In genomic region chr7:28151584-28152221, GRCm38 (mm10) we compare ENCODE assay signal across 10 mouse cellular contexts. TPM values are rescaled to one million over a fixed set of nuclear protein-coding genes. Genes with fewer than 3 reads are reported as not detected.
DNase-seq lines count a peak whose midpoint lies in the region; ATAC-seq and TF ChIP-seq lines count a peak whose summit lies in the region.
"Had no signal": no experiment of that assay in that cellular context is flagged by ENCODE, and none has a peak within 500 bp of the region (broad histone marks: within the 10 kb centered on the region; RNA-seq: fewer than 3 reads in every experiment).

No protein-coding gene starts in this region.

- H3K4me2 ChIP-seq in midbrain, embryonic 11.5 days, result no peak overlapping the region
- H3K4me2 ChIP-seq in midbrain, embryonic 16.5 days (ENCODE audit: low read length), result no peak overlapping the region
- H3K4me2 ChIP-seq in embryonic facial prominence, embryonic 11.5 days (ENCODE audit: low read depth, low read length), result peak overlapping the region; percentile 4; the same call in 1 of the 2 replicates
- H3K4me2 ChIP-seq: neural tube, embryonic 12.5 days had no signal

- no peaks in the 10 kb centered on the region for H3K36me3 ChIP-seq in midbrain, embryonic 11.5 days (ENCODE audit: control insufficient read depth, insufficient read depth, low read length)
- H3K36me3 ChIP-seq in midbrain, embryonic 16.5 days (ENCODE audit: control insufficient read depth, insufficient read depth, low read length), result no peaks in the 10 kb centered on the region
- H3K36me3 ChIP-seq in embryonic facial prominence, embryonic 11.5 days (replicated peaks; ENCODE audit: control insufficient read depth, insufficient read depth, low read depth, low read length), result no peaks in the 10 kb centered on the region
- no peaks in the 10 kb centered on the region for H3K36me3 ChIP-seq in thymus, adult 2 months (ENCODE audit: control insufficient read depth, insufficient read depth, low read length)
- H3K36me3 ChIP-seq: G1E; neural tube, embryonic 12.5 days had no signal

- no peaks in the 10 kb centered on the region for H3K4me1 ChIP-seq in cerebellum, adult 2 months (ENCODE audit: control insufficient read depth, insufficient read depth, low read length)
- H3K4me1 ChIP-seq in midbrain, embryonic 11.5 days (ENCODE audit: control insufficient read depth, insufficient read depth, low read length), result no peaks in the 10 kb centered on the region
- H3K4me1 ChIP-seq in midbrain, embryonic 16.5 days (ENCODE audit: control insufficient read depth, insufficient read depth, low read length), result no peaks in the 10 kb centered on the region
- no peaks in the 10 kb centered on the region for H3K4me1 ChIP-seq in embryonic facial prominence, embryonic 11.5 days (ENCODE audit: control insufficient read depth, insufficient read depth, low read length)
- no peaks in the 10 kb centered on the region for H3K4me1 ChIP-seq in thymus, adult 2 months (replicated peaks; ENCODE audit: control insufficient read depth, insufficient read depth, low read length)
- H3K4me1 ChIP-seq: neural tube, embryonic 12.5 days had no signal

- no peak for ATAC-seq in midbrain, embryonic 11.5 days (ENCODE audit: low FRiP score)
- no peak for ATAC-seq in midbrain, embryonic 16.5 days
- ATAC-seq in embryonic facial prominence, embryonic 11.5 days (replicated peaks; ENCODE audit: insufficient number of reproducible peaks, low FRiP score, low TSS enrichment, low read depth), result no peak
- ATAC-seq in megakaryocyte, adult 5-6 weeks (ENCODE audit: poor library complexity, severe bottlenecking), result peak; percentile 60

- H3K27me3 ChIP-seq in cerebellum, adult 2 months (ENCODE audit: control insufficient read depth, insufficient read depth, low read length), result no peaks in the 10 kb centered on the region; the same call in 1 of the 2 replicates
- H3K27me3 ChIP-seq in midbrain, embryonic 11.5 days (ENCODE audit: control insufficient read depth, insufficient read depth, low read length), result no peaks in the 10 kb centered on the region
- H3K27me3 ChIP-seq in midbrain, embryonic 16.5 days (ENCODE audit: control insufficient read depth, insufficient read depth, low read depth, low read length), result no peaks in the 10 kb centered on the region; the same call in 1 of the 2 replicates
- no peaks in the 10 kb centered on the region for H3K27me3 ChIP-seq in embryonic facial prominence, embryonic 11.5 days (ENCODE audit: control insufficient read depth, insufficient read depth, low read length)
- no peaks in the 10 kb centered on the region for H3K27me3 ChIP-seq in thymus, adult 2 months (ENCODE audit: control insufficient read depth, insufficient read depth, low read length)
- H3K27me3 ChIP-seq: neural tube, embryonic 12.5 days had no signal

- 0 out of 2 replicates have a peak, but pooled peaks have one; percentile 20 for TF ChIP-seq CTCF in cerebellum, adult 2 months (IDR thresholded peaks at IDR 0.05; ENCODE audit: borderline replicate concordance, insufficient read depth, low read depth, low read length)
- TF ChIP-seq CTCF in layer of hippocampus, adult 2 months (conservative IDR thresholded peaks at IDR 0.05), result peak; percentile 82
- TF ChIP-seq CTCF in thymus, adult 2 months (IDR thresholded peaks at IDR 0.05; ENCODE audit: borderline replicate concordance, control insufficient read depth, extremely low read depth, insufficient read depth, low read length, poor library complexity), result 0 out of 2 replicates have a peak, but pooled peaks have one; percentile 58

- H3K9me3 ChIP-seq in midbrain, embryonic 11.5 days (ENCODE audit: control insufficient read depth, low read length), result no peaks in the 10 kb centered on the region
- H3K9me3 ChIP-seq in midbrain, embryonic 16.5 days (replicated peaks; ENCODE audit: control insufficient read depth, low read length, poor library complexity, severe bottlenecking), result no peaks in the 10 kb centered on the region
- no peaks in the 10 kb centered on the region for H3K9me3 ChIP-seq in embryonic facial prominence, embryonic 11.5 days (replicated peaks; ENCODE audit: control insufficient read depth, low read length)
- H3K9me3 ChIP-seq: G1E; neural tube, embryonic 12.5 days had no signal

- no peak overlapping the region for H3K27ac ChIP-seq in cerebellum, adult 2 months (ENCODE audit: insufficient read depth, low read length)
- no peak overlapping the region for H3K27ac ChIP-seq in midbrain, embryonic 11.5 days (ENCODE audit: low read depth, low read length)
- H3K27ac ChIP-seq in midbrain, embryonic 16.5 days (ENCODE audit: low read length), result no peak overlapping the region
- H3K27ac ChIP-seq in embryonic facial prominence, embryonic 11.5 days (replicated peaks; ENCODE audit: low read depth, low read length), result no peak overlapping the region
- H3K27ac ChIP-seq in layer of hippocampus, adult 2 months, result no peak overlapping the region
- no peak overlapping the region for H3K27ac ChIP-seq in thymus, adult 2 months (ENCODE audit: control insufficient read depth, insufficient read depth, low read length)
- H3K27ac ChIP-seq: neural tube, embryonic 12.5 days had no signal

- H3K9ac ChIP-seq in midbrain, embryonic 11.5 days (ENCODE audit: low read length), result no peak overlapping the region
- no peak overlapping the region; the same call in 1 of the 2 replicates for H3K9ac ChIP-seq in midbrain, embryonic 16.5 days (ENCODE audit: low read depth, low read length)
- H3K9ac ChIP-seq in embryonic facial prominence, embryonic 11.5 days (replicated peaks; ENCODE audit: low read length), result peak overlapping the region; percentile 28; the same call in 1 of the 2 replicates
- H3K9ac ChIP-seq: neural tube, embryonic 12.5 days had no signal

- 12% methylated on average over 13 of the region's 13 CpGs for WGBS in cerebellum, adult 2 months
- 20% methylated on average over 13 of the region's 13 CpGs for WGBS in midbrain, embryonic 11.5 days
- WGBS in midbrain, embryonic 16.5 days, result 14% methylated on average over 13 of the region's 13 CpGs
- WGBS in embryonic facial prominence, embryonic 11.5 days, result 10% methylated on average over 13 of the region's 13 CpGs
- WGBS in thymus, adult 2 months, result 8% methylated on average over 13 of the region's 13 CpGs

- TF ChIP-seq POLR2A in cerebellum, adult 2 months (IDR thresholded peaks at IDR 0.05; ENCODE audit: borderline replicate concordance, insufficient read depth, low read length), result no peak
- TF ChIP-seq POLR2A in thymus, adult 2 months (IDR thresholded peaks at IDR 0.05; ENCODE audit: control insufficient read depth, extremely low read depth, insufficient read depth, low read length, poor library complexity), result no peak

- DNase-seq in cerebellum, adult 2 months, result no peak
- no peak for DNase-seq in cerebellum, adult 9-10 months
- DNase-seq in midbrain, embryonic 11.5 days (ENCODE audit: low spot score, missing footprints), result peak; percentile 93
- peak; percentile 65 for DNase-seq in embryonic facial prominence, embryonic 11.5 days (ENCODE audit: low spot score)
- DNase-seq in layer of hippocampus, adult 2 months (ENCODE audit: low spot score in 2 of 2), result peak; percentile 26 to 57
- peak; percentile 74 for DNase-seq in thymus, adult 2 months

- H3K4me3 ChIP-seq in cerebellum, adult 2 months (replicated peaks; ENCODE audit: insufficient read depth, low read depth, low read length), result no peak overlapping the region
- no peak overlapping the region for H3K4me3 ChIP-seq in midbrain, embryonic 11.5 days (ENCODE audit: low read depth, low read length)
- no peak overlapping the region for H3K4me3 ChIP-seq in midbrain, embryonic 16.5 days (ENCODE audit: low read depth, low read length)
- no peak overlapping the region for H3K4me3 ChIP-seq in embryonic facial prominence, embryonic 11.5 days (ENCODE audit: low read depth, low read length)
- H3K4me3 ChIP-seq in layer of hippocampus, adult 2 months, result no peak overlapping the region
- no peak overlapping the region for H3K4me3 ChIP-seq in thymus, adult 2 months (ENCODE audit: control insufficient read depth, insufficient read depth, low read length)
- H3K4me3 ChIP-seq: neural tube, embryonic 12.5 days had no signal

RNA-seq across cellular contexts. Expression of gene Fbl, which starts 17.8 kb away (rescaled TPM):
- polyA plus RNA-seq in cerebellum, adult 2 months (2012; rRNA removed), result 67.0 and 72.8 TPM in 2 replicates
- polyA plus RNA-seq in midbrain, embryonic 11.5 days (2014; fragmentation: Nextera tagmentation; extraction: Ambion mirVana), result 43.2 and 46.0 TPM in 2 replicates
- polyA plus RNA-seq in midbrain, embryonic 16.5 days (2015; fragmentation: Nextera tagmentation; extraction: Ambion mirVana), result 69.8 and 72.4 TPM in 2 replicates
- polyA plus RNA-seq in embryonic facial prominence, embryonic 11.5 days (2014; fragmentation: Nextera tagmentation; extraction: Ambion mirVana), result 40.5 and 46.6 TPM in 2 replicates
- 10 to 100 TPM; 51.7 to 52.3 TPM for total RNA-seq in layer of hippocampus, adult 2 months (2021)
- total RNA-seq in megakaryocyte, adult 5-6 weeks (2015), result 75.0 and 75.5 TPM in 2 replicates
- total RNA-seq in megakaryocyte, adult 5-6 weeks (2017), result 85.1 and 88.7 TPM in 2 replicates
- 72.4 and 91.4 TPM in 2 replicates for polyA plus RNA-seq in thymus, adult 2 months (2012; rRNA removed)

RNA-seq across cellular contexts. Expression of gene 9530053A07Rik, which starts 22.4 kb away (rescaled TPM):
- polyA plus RNA-seq in cerebellum, adult 2 months (2012; rRNA removed), result 0.02 and 0.03 TPM in 2 replicates
- polyA plus RNA-seq in midbrain, embryonic 11.5 days (2014; fragmentation: Nextera tagmentation; extraction: Ambion mirVana), result 0.03 and 0.08 TPM in 2 replicates
- polyA plus RNA-seq in midbrain, embryonic 16.5 days (2015; fragmentation: Nextera tagmentation; extraction: Ambion mirVana), result 0.03 and 0.07 TPM in 2 replicates
- 0.06 TPM in 1 of 2 replicates, not detected in the other for polyA plus RNA-seq in embryonic facial prominence, embryonic 11.5 days (2014; fragmentation: Nextera tagmentation; extraction: Ambion mirVana)
- total RNA-seq in layer of hippocampus, adult 2 months (2021), result under 1 TPM in 1 of 2 experiments, not detected in 1; 0.05 TPM
- total RNA-seq in megakaryocyte, adult 5-6 weeks (2015), result not detected in 2 replicates
- total RNA-seq in megakaryocyte, adult 5-6 weeks (2017), result 0.04 TPM in 1 of 2 replicates, not detected in the other
- polyA plus RNA-seq in thymus, adult 2 months (2012; rRNA removed), result 0.99 and 1.0 TPM in 2 replicates
- polyA plus RNA-seq: G1E had no signal

RNA-seq across cellular contexts. Expression of gene Dyrk1b, which starts 27.6 kb away (rescaled TPM):
- 27.3 and 29.6 TPM in 2 replicates for polyA plus RNA-seq in cerebellum, adult 2 months (2012; rRNA removed)
- polyA plus RNA-seq in midbrain, embryonic 11.5 days (2014; fragmentation: Nextera tagmentation; extraction: Ambion mirVana), result 14.5 and 16.0 TPM in 2 replicates
- polyA plus RNA-seq in midbrain, embryonic 16.5 days (2015; fragmentation: Nextera tagmentation; extraction: Ambion mirVana), result 10.2 and 12.1 TPM in 2 replicates
- polyA plus RNA-seq in embryonic facial prominence, embryonic 11.5 days (2014; fragmentation: Nextera tagmentation; extraction: Ambion mirVana), result 14.1 and 14.3 TPM in 2 replicates
- 10 to 100 TPM; 44.7 to 46.9 TPM for total RNA-seq in layer of hippocampus, adult 2 months (2021)
- 3.0 and 3.5 TPM in 2 replicates for total RNA-seq in megakaryocyte, adult 5-6 weeks (2015)
- 2.7 and 5.3 TPM in 2 replicates for total RNA-seq in megakaryocyte, adult 5-6 weeks (2017)
- 126 and 145 TPM in 2 replicates for polyA plus RNA-seq in thymus, adult 2 months (2012; rRNA removed)

Comparison
In these comparisons a context has a peak if more than half of its experiments do, and no peak if none do; other contexts are left out.
1. DNase-seq: peak in midbrain, embryonic 11.5 days (single experiment), embryonic facial prominence, embryonic 11.5 days (single experiment), layer of hippocampus, adult 2 months (2 of 2) and thymus, adult 2 months (single experiment); none in cerebellum, adult 2 months (0 of 2) and cerebellum, adult 9-10 months (single experiment).
2. CTCF ChIP-seq: peak in every context shown above with its lines; median percentile 82 in layer of hippocampus, adult 2 months; 58 in thymus, adult 2 months; 20 in cerebellum, adult 2 months.